Mouse (Mus musculus): ENCODE results near the gene Ctcf. TPM values are rescaled to one million over a fixed set of nuclear protein-coding genes. Genes with fewer than 3 reads are reported as not detected.
A peak's percentile ranks its signal among the peaks of the same experiment; 100 is the strongest.

Gene Ctcf
- total and polyA plus RNA-seq, 2 experiments from 2014 or later, result 52.5 to 86.0 TPM

- H3K4me2 ChIP-seq (ENCODE audit: low read depth), result no peak overlapping the region
These were observed 70.1 kb downstream of the Ctcf start for GRCm38 (mm10) chr8:105706426-105706825.

GRCm38 (mm10) chr8:105707498-105708403 lies 71.4 kb downstream of the Ctcf start, which contains the start of the genes 4933405L10Rik and Enkd1:
Gene 4933405L10Rik, plus strand, starts transcription at chr8:105707655.
Gene Enkd1, minus strand, starts transcription at chr8:105708210.
- ATAC-seq (peak; percentile 89), DNase-seq (peak; percentile 94)
- Histone ChIP-seq H3K36me3 (ENCODE audit: insufficient read depth) (peaks cover 12% of the 10 kb centered on the region), H3K4me3 (ENCODE audit: low read depth, low read length) (peak within 1 kb of the TSS; percentile 69), H3K27me3 (ENCODE audit: insufficient read depth, low read length) (no peaks in the 10 kb centered on the region), H3K9ac (peak within 1 kb of the TSS; percentile 56), H3K27ac (ENCODE audit: low read depth, low read length) (no peak within 1 kb of the TSS), H3K9me3 (ENCODE audit: low read length) (no peaks in the 10 kb centered on the region), H3K4me2 (ENCODE audit: low read depth) (peak within 1 kb of the TSS; percentile 98), H3K4me1 (ENCODE audit: insufficient read depth) (no peaks in the 10 kb centered on the region)
- no peak for TF ChIP-seq CTCF (IDR thresholded peaks at IDR 0.05; ENCODE audit: low read depth)
- under 1% methylated on average over 53 of the region's 55 CpGs for WGBS

More at GRCm38 (mm10) chr8:105706426-105706825, 70.1 kb downstream of the Ctcf start:
- Histone ChIP-seq H3K27ac (ENCODE audit: low read depth, low read length) (no peak overlapping the region), H3K9ac (no peak overlapping the region), H3K4me3 (ENCODE audit: low read depth, low read length) (no peak overlapping the region), H3K9me3 (ENCODE audit: low read length) (no peaks in the 10 kb centered on the region), H3K36me3 (ENCODE audit: insufficient read depth) (peaks cover 12% of the 10 kb centered on the region), H3K27me3 (ENCODE audit: insufficient read depth, low read length) (no peaks in the 10 kb centered on the region), H3K4me1 (ENCODE audit: insufficient read depth) (peaks cover 5% of the 10 kb centered on the region)
- no peak for DNase-seq
- no peak for TF ChIP-seq CTCF (IDR thresholded peaks at IDR 0.05; ENCODE audit: low read depth)
- WGBS, result 77% methylated on average over 12 of the region's 12 CpGs
- no peak for ATAC-seq

GRCm38 (mm10) chr8:105708675-105709074 lies 72.3 kb downstream of the Ctcf start:
- Histone ChIP-seq H3K4me1 (ENCODE audit: insufficient read depth) (no peaks in the 10 kb centered on the region), H3K9ac (no peak overlapping the region), H3K9me3 (ENCODE audit: low read length) (no peaks in the 10 kb centered on the region), H3K27me3 (ENCODE audit: insufficient read depth, low read length) (no peaks in the 10 kb centered on the region), H3K27ac (ENCODE audit: low read depth, low read length) (no peak overlapping the region), H3K4me3 (ENCODE audit: low read depth, low read length) (no peak overlapping the region), H3K36me3 (ENCODE audit: insufficient read depth) (peaks cover 9% of the 10 kb centered on the region), H3K4me2 (ENCODE audit: low read depth) (no peak overlapping the region)
- ATAC-seq (no peak), DNase-seq (no peak)
- 94% methylated on average over 8 of the region's 8 CpGs for WGBS
- TF ChIP-seq CTCF (IDR thresholded peaks at IDR 0.05; ENCODE audit: low read depth), result no peak

- H3K9me3 ChIP-seq (ENCODE audit: low read length), result no peaks in the 10 kb centered on the region
- WGBS, result 71% methylated on average over 13 of the region's 14 CpGs
These were observed 72.9 kb downstream of the Ctcf start for GRCm38 (mm10) chr8:105709317-105709716.

GRCm38 (mm10) chr8:105712286-105712685 lies 75.9 kb downstream of the Ctcf start:
- WGBS, result 90% methylated on average over 3 of the region's 3 CpGs
- ATAC-seq, result no peak
- H3K27ac ChIP-seq (ENCODE audit: low read depth, low read length), result no peak overlapping the region
- no peak for TF ChIP-seq CTCF (IDR thresholded peaks at IDR 0.05; ENCODE audit: low read depth)
- H3K4me3 ChIP-seq (ENCODE audit: low read depth, low read length), result no peak overlapping the region
- peaks cover 17% of the 10 kb centered on the region for H3K36me3 ChIP-seq (ENCODE audit: insufficient read depth)
- H3K9me3 ChIP-seq (ENCODE audit: low read length), result no peaks in the 10 kb centered on the region
- no peaks in the 10 kb centered on the region for H3K27me3 ChIP-seq (ENCODE audit: insufficient read depth, low read length)
- no peaks in the 10 kb centered on the region for H3K4me1 ChIP-seq (ENCODE audit: insufficient read depth)
- H3K9ac ChIP-seq, result no peak overlapping the region
- no peak overlapping the region for H3K4me2 ChIP-seq (ENCODE audit: low read depth)
- DNase-seq, result no peak

More at GRCm38 (mm10) chr8:105709317-105709716, 72.9 kb downstream of the Ctcf start:
- no peaks in the 10 kb centered on the region for H3K4me1 ChIP-seq (ENCODE audit: insufficient read depth)
- H3K27ac ChIP-seq (ENCODE audit: low read depth, low read length), result no peak overlapping the region
- no peak for DNase-seq
- H3K36me3 ChIP-seq (ENCODE audit: insufficient read depth), result peaks cover 2% of the 10 kb centered on the region
- H3K4me2 ChIP-seq (ENCODE audit: low read depth), result no peak overlapping the region
- no peak for TF ChIP-seq CTCF (IDR thresholded peaks at IDR 0.05; ENCODE audit: low read depth)
- H3K9ac ChIP-seq, result no peak overlapping the region
- no peak for ATAC-seq
- H3K27me3 ChIP-seq (ENCODE audit: insufficient read depth, low read length), result no peaks in the 10 kb centered on the region
- H3K4me3 ChIP-seq (ENCODE audit: low read depth, low read length), result no peak overlapping the region

GRCm38 (mm10) chr8:105714139-105714538 lies 77.8 kb downstream of the Ctcf start:
- TF ChIP-seq CTCF (IDR thresholded peaks at IDR 0.05; ENCODE audit: low read depth), result peak; percentile 84
- ATAC-seq (peak; percentile 53; the same call in 1 of the 2 replicates), DNase-seq (peak; percentile 86)
- Histone ChIP-seq H3K9ac (no peak overlapping the region), H3K27me3 (ENCODE audit: insufficient read depth, low read length) (no peaks in the 10 kb centered on the region), H3K27ac (ENCODE audit: low read depth, low read length) (no peak overlapping the region), H3K4me1 (ENCODE audit: insufficient read depth) (no peaks in the 10 kb centered on the region), H3K4me3 (ENCODE audit: low read depth, low read length) (no peak overlapping the region), H3K4me2 (ENCODE audit: low read depth) (no peak overlapping the region), H3K36me3 (ENCODE audit: insufficient read depth) (peaks cover 19% of the 10 kb centered on the region), H3K9me3 (ENCODE audit: low read length) (no peaks in the 10 kb centered on the region)
- WGBS, result 4% methylated on average over 3 of the region's 3 CpGs

- Histone ChIP-seq H3K27ac (ENCODE audit: low read depth, low read length) (no peak overlapping the region), H3K4me2 (ENCODE audit: low read depth) (no peak overlapping the region), H3K36me3 (ENCODE audit: insufficient read depth) (peaks cover 19% of the 10 kb centered on the region), H3K9me3 (ENCODE audit: low read length) (no peaks in the 10 kb centered on the region), H3K4me1 (ENCODE audit: insufficient read depth) (no peaks in the 10 kb centered on the region), H3K9ac (no peak overlapping the region), H3K27me3 (ENCODE audit: insufficient read depth, low read length) (no peaks in the 10 kb centered on the region), H3K4me3 (ENCODE audit: low read depth, low read length) (no peak overlapping the region)
- ATAC-seq (no peak), DNase-seq (no peak)
- no peak for TF ChIP-seq CTCF (IDR thresholded peaks at IDR 0.05; ENCODE audit: low read depth)
- 68% methylated on average over 6 of the region's 6 CpGs for WGBS
These were observed 78.7 kb downstream of the Ctcf start for GRCm38 (mm10) chr8:105715042-105715441.

Measured in forebrain, postnatal 0 days (tissue).